Mouse (Mus musculus): ENCODE results near the gene Mea1. TPM values are rescaled to one million over a fixed set of nuclear protein-coding genes. Genes with fewer than 3 reads are reported as not detected.
A peak's percentile ranks its signal among the peaks of the same experiment; 100 is the strongest.

The Mea1 gene
- polyA plus RNA-seq, 1 experiment, result 13.9 TPM

- peaks cover 39% of the 10 kb centered on the region for H3K36me3 ChIP-seq (ENCODE audit: control insufficient read depth)
- no peak for TF ChIP-seq GATA1 (IDR thresholded peaks at IDR 0.05; ENCODE audit: low read length)
- no peak for TF ChIP-seq TAL1 (IDR thresholded peaks at IDR 0.05; ENCODE audit: low read length)
- H3K9me3 ChIP-seq (ENCODE audit: control insufficient read depth, low read length), result no peaks in the 10 kb centered on the region
- H3K4me3 ChIP-seq (replicated peaks), result no peak overlapping the region
- peaks cover 53% of the 10 kb centered on the region for H3K4me1 ChIP-seq (ENCODE audit: control insufficient read depth)
- H3K27me3 ChIP-seq (ENCODE audit: control insufficient read depth), result no peaks in the 10 kb centered on the region
Measured at GRCm38 (mm10) chr17:46699912-46700311, 21.3 kb downstream of the Mea1 start.

- Histone ChIP-seq H3K9me3 (ENCODE audit: control insufficient read depth, low read length) (no peaks in the 10 kb centered on the region), H3K36me3 (ENCODE audit: control insufficient read depth) (peaks cover 34% of the 10 kb centered on the region), H3K4me1 (ENCODE audit: control insufficient read depth) (peaks cover 66% of the 10 kb centered on the region), H3K4me3 (replicated peaks) (no peak overlapping the region), H3K27me3 (ENCODE audit: control insufficient read depth) (no peaks in the 10 kb centered on the region)
- TF ChIP-seq GATA1 (IDR thresholded peaks at IDR 0.05; ENCODE audit: low read length) (no peak), TAL1 (IDR thresholded peaks at IDR 0.05; ENCODE audit: low read length) (no peak)
Measured at GRCm38 (mm10) chr17:46701489-46701888, 22.9 kb downstream of the Mea1 start.

- H3K27me3 ChIP-seq (ENCODE audit: control insufficient read depth), result peaks cover 4% of the 10 kb centered on the region; the same call in 1 of the 2 replicates
- peaks cover 34% of the 10 kb centered on the region for H3K36me3 ChIP-seq (ENCODE audit: control insufficient read depth)
- no peaks in the 10 kb centered on the region for H3K9me3 ChIP-seq (ENCODE audit: control insufficient read depth, low read length)
- peaks cover 68% of the 10 kb centered on the region for H3K4me1 ChIP-seq (ENCODE audit: control insufficient read depth)
- TF ChIP-seq TAL1 (IDR thresholded peaks at IDR 0.05; ENCODE audit: low read length) (no peak), GATA1 (IDR thresholded peaks at IDR 0.05; ENCODE audit: low read length) (no peak)
- H3K4me3 ChIP-seq (replicated peaks), result no peak overlapping the region
Measured at GRCm38 (mm10) chr17:46702100-46702499, 23.5 kb downstream of the Mea1 start.

- no peaks in the 10 kb centered on the region for H3K9me3 ChIP-seq (ENCODE audit: control insufficient read depth, low read length)
- no peak overlapping the region for H3K4me3 ChIP-seq (replicated peaks)
- peaks cover 68% of the 10 kb centered on the region for H3K4me1 ChIP-seq (ENCODE audit: control insufficient read depth)
- H3K27me3 ChIP-seq (ENCODE audit: control insufficient read depth), result peaks cover 4% of the 10 kb centered on the region; the same call in 1 of the 2 replicates
- H3K36me3 ChIP-seq (ENCODE audit: control insufficient read depth), result peaks cover 34% of the 10 kb centered on the region
- no peak for TF ChIP-seq TAL1 (IDR thresholded peaks at IDR 0.05; ENCODE audit: low read length)
- no peak for TF ChIP-seq GATA1 (IDR thresholded peaks at IDR 0.05; ENCODE audit: low read length)
Measured at GRCm38 (mm10) chr17:46702506-46702905, 23.9 kb downstream of the Mea1 start.

GRCm38 (mm10) chr17:46703971-46704886 is 25.6 kb downstream of the Mea1 start:
- Histone ChIP-seq H3K4me1 (ENCODE audit: control insufficient read depth) (peaks cover 61% of the 10 kb centered on the region), H3K4me3 (replicated peaks) (peak overlapping the region; percentile 92), H3K36me3 (ENCODE audit: control insufficient read depth) (peaks cover 19% of the 10 kb centered on the region), H3K27me3 (ENCODE audit: control insufficient read depth) (peaks cover 4% of the 10 kb centered on the region; the same call in 1 of the 2 replicates), H3K9me3 (ENCODE audit: control insufficient read depth, low read length) (peaks cover 2% of the 10 kb centered on the region; the same call in 1 of the 2 replicates)
- TF ChIP-seq GATA1 (IDR thresholded peaks at IDR 0.05; ENCODE audit: low read length) (no peak), TAL1 (IDR thresholded peaks at IDR 0.05; ENCODE audit: low read length) (no peak)

GRCm38 (mm10) chr17:46704887-46705835 is 26.6 kb downstream of the Mea1 start, which contains the start of gene Ppp2r5d:
Gene Ppp2r5d, minus strand, starts transcription at chr17:46705111.
- Histone ChIP-seq H3K9me3 (ENCODE audit: control insufficient read depth, low read length) (peaks cover 2% of the 10 kb centered on the region; the same call in 1 of the 2 replicates), H3K27me3 (ENCODE audit: control insufficient read depth) (peaks cover 4% of the 10 kb centered on the region; the same call in 1 of the 2 replicates), H3K36me3 (ENCODE audit: control insufficient read depth) (peaks cover 12% of the 10 kb centered on the region), H3K4me1 (ENCODE audit: control insufficient read depth) (peaks cover 54% of the 10 kb centered on the region), H3K4me3 (replicated peaks) (peak within 1 kb of the TSS; percentile 92)
- TF ChIP-seq TAL1 (IDR thresholded peaks at IDR 0.05; ENCODE audit: low read length) (no peak), GATA1 (IDR thresholded peaks at IDR 0.05; ENCODE audit: low read length) (no peak)

GRCm38 (mm10) chr17:46706375-46707089 is 27.9 kb downstream of the Mea1 start:
- H3K9me3 ChIP-seq (ENCODE audit: control insufficient read depth, low read length), result peaks cover 2% of the 10 kb centered on the region; the same call in 1 of the 2 replicates
- peaks cover 56% of the 10 kb centered on the region for H3K4me1 ChIP-seq (ENCODE audit: control insufficient read depth)
- H3K27me3 ChIP-seq (ENCODE audit: control insufficient read depth), result peaks cover 4% of the 10 kb centered on the region; the same call in 1 of the 2 replicates
- peaks cover 3% of the 10 kb centered on the region for H3K36me3 ChIP-seq (ENCODE audit: control insufficient read depth)
- no peak for TF ChIP-seq GATA1 (IDR thresholded peaks at IDR 0.05; ENCODE audit: low read length)
- no peak for TF ChIP-seq TAL1 (IDR thresholded peaks at IDR 0.05; ENCODE audit: low read length)
- H3K4me3 ChIP-seq (replicated peaks), result no peak overlapping the region

- Histone ChIP-seq H3K27me3 (ENCODE audit: control insufficient read depth) (peaks cover 4% of the 10 kb centered on the region; the same call in 1 of the 2 replicates), H3K4me3 (replicated peaks) (peak within 1 kb of the TSS; percentile 99), H3K9me3 (ENCODE audit: control insufficient read depth, low read length) (peaks cover 2% of the 10 kb centered on the region; the same call in 1 of the 2 replicates), H3K4me1 (ENCODE audit: control insufficient read depth) (peaks cover 38% of the 10 kb centered on the region), H3K36me3 (ENCODE audit: control insufficient read depth) (peaks cover 27% of the 10 kb centered on the region)
- no peak for TF ChIP-seq TAL1 (IDR thresholded peaks at IDR 0.05; ENCODE audit: low read length)
- TF ChIP-seq GATA1 (IDR thresholded peaks at IDR 0.05; ENCODE audit: low read length), result no peak
Measured at GRCm38 (mm10) chr17:46710959-46711597, 32.5 kb downstream of the Mea1 start, which contains the start of gene Pex6. Gene Pex6, plus strand, starts transcription at chr17:46711463.
